Mouse (Mus musculus) kidney, adult 2 months (tissue): ENCODE results near the gene Rab37. TPM values are rescaled to one million over a fixed set of nuclear protein-coding genes. Genes with fewer than 3 reads are reported as not detected.

Experiments used
- DNase-seq: peaks from one replicate; pipeline ENCODE4 v3.0.0; 2021
- H3K27ac ChIP-seq: fragments of 200-500 bp; 2 replicates; pipeline ENCODE4 v1.5.1; 2012; ENCODE audit warnings: low read depth, low read length, control low read depth, inconsistent platforms; ENCODE audit not compliant: insufficient read depth
- H3K27me3 ChIP-seq: fragments of 200-500 bp; replicated peaks from 2 replicates; pipeline ENCODE4 v1.6.1; 2012; ENCODE audit warnings: mild to moderate bottlenecking, moderate library complexity, low read length, inconsistent platforms; ENCODE audit not compliant: control insufficient read depth, insufficient read depth
- H3K36me3 ChIP-seq: fragments of 200-500 bp; 2 replicates; pipeline ENCODE4 v1.6.1; 2012; ENCODE audit warnings: mild to moderate bottlenecking, moderate library complexity, low read length, inconsistent platforms; ENCODE audit not compliant: control insufficient read depth, insufficient read depth
- H3K4me1 ChIP-seq: fragments of 200-500 bp; 2 replicates; pipeline ENCODE4 v1.6.1; 2011; ENCODE audit warnings: low read length; ENCODE audit not compliant: control insufficient read depth, insufficient read depth
- H3K4me3 ChIP-seq: fragments of 200-500 bp; 2 replicates; pipeline ENCODE4 v1.5.1; 2011; ENCODE audit warnings: mild to moderate bottlenecking, low read depth, low read length, control low read depth; ENCODE audit not compliant: insufficient read depth
- CTCF ChIP-seq: fragments of 200-500 bp; conservative IDR thresholded peaks from 2 replicates; pipeline ENCODE4 v1.5.1; 2011; ENCODE audit warnings: low read depth, mild to moderate bottlenecking, control low read depth, low read length, moderate library complexity, mixed read lengths; ENCODE audit not compliant: insufficient read depth, insufficient read length
- POLR2A ChIP-seq: fragments of 200-500 bp; IDR thresholded peaks from one replicate; pipeline ENCODE4 v1.6.1; 2011; ENCODE audit warnings: low read depth, low read length, control low read depth
- WGBS: fragments of 180-500 bp; shearing (Covaris S2); methylation state at CpG from one replicate; pipeline ENCODE4 v1.1.7; 2018; 5-methylcytosine and 5-hydroxymethylcytosine counted together
- polyA plus RNA-seq: library from polyadenylated mRNA; depleted of rRNA; stranded (reverse); fragments of >200 nt; gene quantifications from 2 replicates; pipeline ENCODE4 v1.2.3, GENCODE M21; 2012

Gene Rab37
- polyA plus RNA-seq, 1 experiment: 1.1 TPM

- Histone ChIP-seq H3K27ac (no peak overlapping the region), H3K27me3 (no peaks in the 10 kb centered on the region), H3K4me3 (no peak overlapping the region), H3K4me1 (no peaks in the 10 kb centered on the region), H3K36me3 (no peaks in the 10 kb centered on the region)
- DNase-seq: no peak
- TF ChIP-seq CTCF (no peak), POLR2A (no peak)
- 48% methylated on average over 12 of the region's 12 CpGs for WGBS
Measured at GRCm38 (mm10) chr11:115084595-115084994, 6.6 kb upstream of the Rab37 start.

DNA sequence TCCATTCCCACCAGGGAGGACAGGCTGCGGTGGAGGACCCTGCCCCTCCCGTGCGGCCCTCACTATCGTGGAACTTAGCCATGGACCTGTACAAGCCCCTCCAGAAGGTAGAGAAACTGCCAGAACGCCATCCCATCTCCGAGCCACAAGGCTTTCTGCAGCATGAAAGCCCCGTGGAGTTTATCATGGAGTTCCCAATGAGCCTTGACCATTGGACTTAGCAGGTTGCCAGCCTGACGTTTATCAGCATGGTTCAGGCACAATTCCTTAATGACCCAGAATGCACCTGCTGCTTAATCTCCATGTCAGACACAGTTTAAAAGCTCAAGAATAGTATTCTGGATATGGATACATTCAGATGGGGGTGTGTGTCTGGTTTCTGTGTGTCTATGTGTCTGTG, 6.2 kb upstream of the Rab37 start:
- no peaks in the 10 kb centered on the region for H3K27me3 ChIP-seq
- WGBS: 65% methylated on average over 8 of the region's 8 CpGs

DNA sequence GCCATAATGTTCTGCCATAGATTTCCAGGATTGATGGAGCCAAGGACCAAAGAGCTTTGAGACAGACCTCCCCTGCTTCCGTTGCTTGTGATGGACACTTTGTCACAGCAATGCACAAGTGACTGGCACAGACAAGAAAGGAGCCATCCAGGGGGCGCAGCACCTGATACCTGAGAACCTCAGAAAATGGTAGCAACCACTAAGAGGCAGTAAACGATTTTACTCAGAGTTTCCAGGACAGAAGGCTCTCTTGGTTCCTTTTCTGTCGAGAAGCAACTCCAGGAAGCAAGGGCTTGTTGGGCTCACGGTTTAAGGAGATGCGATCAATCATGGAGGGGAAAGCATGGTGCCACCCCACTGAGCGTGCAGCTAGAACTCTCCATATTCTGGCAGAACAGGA, 5.0 kb upstream of the Rab37 start:
- TF ChIP-seq POLR2A: no peak
- no peak for TF ChIP-seq CTCF
- Histone ChIP-seq H3K4me3 (no peak overlapping the region), H3K36me3 (no peaks in the 10 kb centered on the region), H3K27me3 (no peaks in the 10 kb centered on the region), H3K27ac (no peak overlapping the region), H3K4me1 (no peaks in the 10 kb centered on the region)
- DNase-seq: no peak
- 39% methylated on average over 7 of the region's 7 CpGs for WGBS

More for the DNA sequence above, 6.2 kb upstream of the Rab37 start:
- Histone ChIP-seq H3K4me1 (no peaks in the 10 kb centered on the region), H3K36me3 (no peaks in the 10 kb centered on the region), H3K4me3 (no peak overlapping the region), H3K27ac (no peak overlapping the region)
- TF ChIP-seq POLR2A (no peak), CTCF (no peak)
- DNase-seq: no peak

DNA sequence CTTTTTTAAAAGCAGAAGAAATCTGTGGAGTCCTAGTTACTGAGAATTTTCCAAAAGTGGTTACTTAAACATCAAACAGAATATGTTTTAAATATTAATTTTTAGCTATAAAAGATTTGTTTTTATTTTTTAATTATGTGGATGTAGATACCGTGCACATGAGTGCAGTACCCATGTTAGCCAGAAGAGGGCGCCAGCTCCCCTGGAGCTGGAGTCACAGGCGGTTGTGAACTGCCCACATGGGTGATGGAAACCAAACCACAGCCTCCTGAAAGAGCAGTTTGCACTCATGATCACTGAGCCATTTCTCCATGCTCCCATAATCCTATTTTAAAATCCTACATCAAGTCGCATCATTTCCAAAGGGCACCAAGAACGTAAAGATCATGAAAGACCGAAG, 1.4 kb upstream of the Rab37 start:
- H3K27ac ChIP-seq: no peak overlapping the region

DNA sequence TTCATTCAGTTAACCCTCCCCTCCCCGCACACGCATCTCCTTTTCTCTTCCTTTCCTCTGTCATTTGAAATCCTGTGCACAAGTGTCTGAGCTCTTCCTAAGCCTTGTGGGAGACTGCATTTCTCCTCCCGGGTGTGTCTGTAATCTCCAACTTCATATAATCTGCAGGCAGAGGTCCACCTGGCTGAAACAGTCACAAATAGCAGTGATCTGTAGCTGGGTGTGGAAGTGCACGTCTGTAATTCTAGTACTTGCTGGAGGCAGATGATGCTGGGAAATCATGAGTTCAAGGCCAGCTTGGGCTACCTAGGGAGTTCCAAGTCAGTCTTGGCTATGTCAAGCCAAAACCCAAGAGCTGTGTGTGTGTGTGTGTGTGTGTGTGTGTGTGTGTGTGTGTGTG, 909 bp downstream of the Rab37 start:
- TF ChIP-seq CTCF: no peak
- TF ChIP-seq POLR2A: no peak
- Histone ChIP-seq H3K4me3 (no peak overlapping the region), H3K27ac (no peak overlapping the region), H3K36me3 (no peaks in the 10 kb centered on the region), H3K27me3 (no peaks in the 10 kb centered on the region), H3K4me1 (no peaks in the 10 kb centered on the region)
- DNase-seq: no peak
- 23% methylated on average over 4 of the region's 4 CpGs for WGBS

More for the DNA sequence above, 1.4 kb upstream of the Rab37 start:
- Histone ChIP-seq H3K27me3 (no peaks in the 10 kb centered on the region), H3K36me3 (no peaks in the 10 kb centered on the region), H3K4me3 (no peak overlapping the region), H3K4me1 (no peaks in the 10 kb centered on the region)
- WGBS: 66% methylated on average over 6 of the region's 6 CpGs
- peak; percentile 40 for TF ChIP-seq CTCF
- TF ChIP-seq POLR2A: no peak
- no peak for DNase-seq

DNA sequence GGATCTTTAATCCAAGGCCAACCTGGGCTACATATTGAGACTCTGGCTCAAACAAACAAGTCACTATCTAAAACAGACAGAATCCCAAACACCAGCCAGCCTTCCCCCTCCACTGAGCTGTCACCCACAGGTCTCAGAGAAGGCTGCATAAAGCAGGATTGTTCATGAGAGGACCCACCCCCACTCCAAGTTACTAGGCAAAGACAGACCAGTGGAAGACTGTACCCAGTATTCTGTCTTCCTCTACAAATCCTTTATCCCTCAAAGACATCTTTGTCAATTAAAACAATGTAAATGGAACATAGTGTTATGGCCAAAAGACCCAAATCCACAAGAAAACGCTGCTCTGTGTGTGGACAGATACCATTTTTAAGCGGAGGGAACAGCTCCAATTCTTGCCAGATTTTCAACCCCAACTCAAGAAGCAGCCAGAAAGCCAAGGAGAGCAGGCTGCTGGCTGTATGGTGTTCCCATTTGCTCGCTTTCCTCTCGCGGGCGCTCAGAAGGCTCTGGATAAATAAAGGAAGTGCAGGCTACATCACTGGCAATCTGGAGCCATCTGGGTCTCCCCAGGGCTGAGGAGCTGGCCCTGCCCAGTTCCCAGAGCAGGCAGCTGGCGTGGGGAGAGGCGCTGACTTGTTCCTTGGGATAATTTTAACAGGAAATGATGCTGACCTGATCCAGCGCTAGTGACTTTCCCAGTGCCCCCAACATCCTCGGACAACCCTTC, 7.1 kb downstream of the Rab37 start:
- no peak overlapping the region for H3K27ac ChIP-seq
- H3K4me1 ChIP-seq: no peaks in the 10 kb centered on the region
- no peak overlapping the region for H3K4me3 ChIP-seq
- no peaks in the 10 kb centered on the region for H3K36me3 ChIP-seq
- 45% methylated on average over 10 of the region's 10 CpGs for WGBS
- no peak for TF ChIP-seq POLR2A
- no peaks in the 10 kb centered on the region for H3K27me3 ChIP-seq
- DNase-seq: no peak

DNA sequence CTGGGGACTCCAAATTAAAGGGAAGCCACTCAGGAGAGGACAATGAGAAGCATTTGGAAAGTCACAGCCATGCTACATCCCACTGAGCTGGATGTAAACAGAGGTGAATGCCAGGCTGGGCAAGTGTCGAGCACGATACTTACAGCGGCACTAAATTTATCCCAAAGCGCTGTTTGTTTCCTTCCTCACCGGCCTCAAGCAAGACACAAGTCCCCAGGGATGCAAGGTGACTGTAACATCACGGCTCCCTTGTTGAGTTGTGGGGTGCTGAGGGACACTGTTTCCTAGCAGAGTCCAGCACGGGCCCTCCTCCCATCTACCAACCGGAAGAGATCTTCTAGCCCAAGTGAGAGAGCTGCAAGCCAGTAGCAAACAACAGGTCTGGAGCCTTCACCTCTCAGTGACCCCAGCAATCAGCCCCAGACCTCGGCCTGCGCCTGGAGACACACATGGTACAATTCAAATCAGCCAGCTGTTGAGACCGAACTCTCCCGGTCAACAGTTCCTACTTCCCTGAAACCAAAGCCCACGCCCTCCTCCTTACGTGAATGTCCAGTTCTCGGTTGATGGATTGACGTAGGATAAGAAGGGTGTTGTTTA, 8.1 kb downstream of the Rab37 start:
- WGBS: 42% methylated on average over 16 of the region's 16 CpGs
- H3K36me3 ChIP-seq: no peaks in the 10 kb centered on the region
- TF ChIP-seq CTCF: no peak
- TF ChIP-seq POLR2A: no peak

More for the DNA sequence above, 8.1 kb downstream of the Rab37 start:
- Histone ChIP-seq H3K4me3 (no peak overlapping the region), H3K27me3 (no peaks in the 10 kb centered on the region), H3K27ac (no peak overlapping the region), H3K4me1 (no peaks in the 10 kb centered on the region)
- no peak for DNase-seq
